Mouse (Mus musculus) stomach, postnatal 0 days (tissue): ENCODE measurements around the gene Osbpl7. TPM values are rescaled to one million over a fixed set of nuclear protein-coding genes. Genes with fewer than 3 reads are reported as not detected.

Source experiments
- ATAC-seq: fragments of 200-750 bp; cut with Nextera tagmentation; 2 replicates; pipeline ENCODE4 v1.8.0; 2017; ENCODE audit not compliant: low FRiP score, low TSS enrichment
- DNase-seq: peaks from one replicate; pipeline ENCODE4 v3.0.0-alpha.2; 2016; ENCODE audit warnings: low spot score
- H3K27ac ChIP-seq: fragments of 300-500 bp; sonication (generic); replicated peaks from 2 replicates; pipeline ENCODE4 v1.5.1; 2014; ENCODE audit warnings: mild to moderate bottlenecking, control low read depth
- H3K27me3 ChIP-seq: fragments of 300-500 bp; sonication (generic); 2 replicates; pipeline ENCODE4 v1.6.1; 2014; ENCODE audit warnings: low read length; ENCODE audit not compliant: control insufficient read depth, insufficient read depth
- H3K36me3 ChIP-seq: fragments of 300-500 bp; sonication (generic); 2 replicates; pipeline ENCODE4 v1.6.1; 2014; ENCODE audit warnings: low read length, mixed read lengths; ENCODE audit not compliant: control insufficient read depth, insufficient read depth
- H3K4me1 ChIP-seq: fragments of 300-500 bp; sonication (generic); replicated peaks from 2 replicates; pipeline ENCODE4 v1.6.1; 2014; ENCODE audit warnings: antibody characterized with exemption; ENCODE audit not compliant: control insufficient read depth, insufficient read depth
- H3K4me2 ChIP-seq: fragments of 300-500 bp; sonication (generic); replicated peaks from 2 replicates; pipeline ENCODE4 v1.6.1; 2014; ENCODE audit warnings: low read depth, mild to moderate bottlenecking, control low read depth, moderate library complexity
- H3K4me3 ChIP-seq: fragments of 300-500 bp; sonication (generic); 2 replicates; pipeline ENCODE4 v1.5.1; 2014; ENCODE audit warnings: low read depth, low read length, control low read depth
- H3K9ac ChIP-seq: fragments of 300-500 bp; sonication (generic); 2 replicates; pipeline ENCODE4 v1.6.1; 2014; ENCODE audit warnings: mild to moderate bottlenecking, low read length, control low read depth, mixed read lengths
- H3K9me3 ChIP-seq: fragments of 300-500 bp; sonication (generic); 2 replicates; pipeline ENCODE4 v1.6.1; 2016; ENCODE audit warnings: low read length; ENCODE audit not compliant: control insufficient read depth
- CTCF ChIP-seq: IDR thresholded peaks from 2 replicates; pipeline ENCODE4 v1.5.1; 2016; ENCODE audit warnings: antibody characterized with exemption, low read depth, mild to moderate bottlenecking, moderate library complexity
- EP300 ChIP-seq: optimal IDR thresholded peaks from 2 replicates; pipeline ENCODE3; 2016; ENCODE audit warnings: antibody characterized with exemption
- WGBS: fragments of 180-500 bp; shearing (Covaris S2); extraction: QIAGEN DNeasy Blood & Tissue Kit; methylation state at CpG from one replicate; pipeline ENCODE4 v1.1.7; 2014; 5-methylcytosine and 5-hydroxymethylcytosine counted together
- polyA plus RNA-seq: library from polyadenylated mRNA; unstranded; fragments of >200 nt; fragmentation: Nextera tagmentation; extraction: Ambion mirVana; gene quantifications from 2 replicates; pipeline ENCODE4 v1.2.1, GENCODE M21; 2015

The Osbpl7 gene
- 7.5 and 8.6 TPM in 2 replicates for polyA plus RNA-seq

- Histone ChIP-seq H3K9me3 (no peaks in the 10 kb centered on the region), H3K27ac (peak within 1 kb of the TSS; percentile 77), H3K4me2 (peak within 1 kb of the TSS; percentile 81), H3K9ac (peak within 1 kb of the TSS; percentile 78), H3K4me3 (peak within 1 kb of the TSS; percentile 69), H3K4me1 (peaks cover 5% of the 10 kb centered on the region), H3K27me3 (no peaks in the 10 kb centered on the region), H3K36me3 (peaks cover 13% of the 10 kb centered on the region)
- TF ChIP-seq EP300 (no peak), CTCF (peak; percentile 66)
- peak; percentile 81 for DNase-seq
- WGBS = 6% methylated on average over 18 of the region's 18 CpGs
- ATAC-seq = peak; percentile 64
Measured at GRCm38 (mm10) chr11:97050216-97050943, at the start of gene Osbpl7. TSS of gene Osbpl7 (plus strand) at chr11:97050628.

- DNase-seq (no peak), ATAC-seq (no peak)
- H3K4me3 ChIP-seq = no peak overlapping the region
- no peaks in the 10 kb centered on the region for H3K9me3 ChIP-seq
- H3K27me3 ChIP-seq = no peaks in the 10 kb centered on the region
- WGBS = 29% methylated on average over 5 of the region's 5 CpGs
- H3K4me2 ChIP-seq = no peak overlapping the region
- H3K4me1 ChIP-seq = no peaks in the 10 kb centered on the region
- no peaks in the 10 kb centered on the region for H3K36me3 ChIP-seq
- TF ChIP-seq EP300 (no peak), CTCF (no peak)
- H3K9ac ChIP-seq = no peak overlapping the region
- no peak overlapping the region for H3K27ac ChIP-seq
Measured at GRCm38 (mm10) chr11:97003170-97003569, 47.3 kb upstream of the Osbpl7 start.

- Histone ChIP-seq H3K4me2 (no peak overlapping the region), H3K4me3 (no peak overlapping the region)
Measured at GRCm38 (mm10) chr11:97007093-97007794, 43.2 kb upstream of the Osbpl7 start.

GRCm38 (mm10) chr11:97009198-97009790 lies 41.1 kb upstream of the Osbpl7 start:
- H3K4me3 ChIP-seq = no peak overlapping the region
- H3K9me3 ChIP-seq = no peaks in the 10 kb centered on the region
- no peaks in the 10 kb centered on the region for H3K36me3 ChIP-seq
- TF ChIP-seq EP300 (no peak), CTCF (no peak)
- no peaks in the 10 kb centered on the region; the same call in 1 of the 2 replicates for H3K4me1 ChIP-seq
- H3K4me2 ChIP-seq = no peak overlapping the region
- H3K27me3 ChIP-seq = no peaks in the 10 kb centered on the region
- DNase-seq (no peak), ATAC-seq (no peak)
- no peak overlapping the region for H3K27ac ChIP-seq
- no peak overlapping the region for H3K9ac ChIP-seq
- 53% methylated on average over 8 of the region's 8 CpGs for WGBS

More at GRCm38 (mm10) chr11:97007093-97007794, 43.2 kb upstream of the Osbpl7 start:
- H3K27me3 ChIP-seq = no peaks in the 10 kb centered on the region
- H3K36me3 ChIP-seq = no peaks in the 10 kb centered on the region
- TF ChIP-seq EP300 (no peak), CTCF (no peak)
- 54% methylated on average over 9 of the region's 9 CpGs for WGBS
- DNase-seq (no peak), ATAC-seq (no peak)
- H3K27ac ChIP-seq = no peak overlapping the region
- H3K4me1 ChIP-seq = no peaks in the 10 kb centered on the region
- H3K9me3 ChIP-seq = no peaks in the 10 kb centered on the region
- no peak overlapping the region for H3K9ac ChIP-seq

GRCm38 (mm10) chr11:97013121-97013670 lies 37.2 kb upstream of the Osbpl7 start, which contains the start of gene Sp6:
TSS of gene Sp6 (plus strand) at chr11:97013394.
- Histone ChIP-seq H3K9ac (no peak within 1 kb of the TSS), H3K36me3 (no peaks in the 10 kb centered on the region), H3K4me1 (no peaks in the 10 kb centered on the region; the same call in 1 of the 2 replicates), H3K4me2 (no peak within 1 kb of the TSS), H3K27ac (no peak within 1 kb of the TSS), H3K4me3 (no peak within 1 kb of the TSS), H3K27me3 (peaks cover 3% of the 10 kb centered on the region; the same call in 1 of the 2 replicates), H3K9me3 (no peaks in the 10 kb centered on the region)
- no peak for TF ChIP-seq CTCF
- TF ChIP-seq EP300 = no peak
- DNase-seq (no peak), ATAC-seq (no peak)
- WGBS = 27% methylated on average over 8 of the region's 8 CpGs
